Mouse (Mus musculus) Patski (cell line): Measurements from ENCODE around the gene Maml2. TPM values are rescaled to one million over a fixed set of nuclear protein-coding genes. Genes with fewer than 3 reads are reported as not detected.
A peak's percentile ranks its signal among the peaks of the same experiment; 100 is the strongest.

ENCODE experiments used
- ATAC-seq: fragments of 100-300 bp; one replicate; pipeline ENCODE4 v1.8.0; 2021
- CTCF ChIA-PET: fragments of 350-600 bp; sonication (Branson Sonifier 250); formaldehyde crosslinking; loops from one replicate; lab custom pipeline; 2022; ENCODE audit warnings: inconsistent platforms; lab: Charles Lee
- POLR2A ChIA-PET: fragments of 350-600 bp; sonication (Branson Sonifier 250); formaldehyde crosslinking; loops from one replicate; lab custom pipeline; 2022; ENCODE audit warnings: antibody characterized with exemption, inconsistent platforms; lab: Charles Lee
- DNase-seq: peaks from one replicate; pipeline ENCODE4 v3.0.0-alpha.2; 2011; ENCODE audit warnings: low read depth, low spot score
- H3K27me3 ChIP-seq: fragments of 371-371 bp; one replicate; pipeline ENCODE4 v1.5.1; 2021
- CTCF ChIP-seq: fragments of 100-300 bp; IDR thresholded peaks from one replicate; pipeline ENCODE4 v1.5.1; 2021
- in situ Hi-C: fragments of 300-500 bp; cut with MboI; formaldehyde crosslinking; loops from 3 replicates; pipeline ENCODE4 v1.11.1; 2018; ENCODE audit warnings: low pct_unique_long_range_greater_than_20kb, mixed read lengths
- polyA plus RNA-seq: library from polyadenylated mRNA; unstranded; gene quantifications from one replicate; pipeline ENCODE4 v1.2.3, GENCODE M21; 2021

The Maml2 gene
- polyA plus RNA-seq, result 10.5 TPM

DNA sequence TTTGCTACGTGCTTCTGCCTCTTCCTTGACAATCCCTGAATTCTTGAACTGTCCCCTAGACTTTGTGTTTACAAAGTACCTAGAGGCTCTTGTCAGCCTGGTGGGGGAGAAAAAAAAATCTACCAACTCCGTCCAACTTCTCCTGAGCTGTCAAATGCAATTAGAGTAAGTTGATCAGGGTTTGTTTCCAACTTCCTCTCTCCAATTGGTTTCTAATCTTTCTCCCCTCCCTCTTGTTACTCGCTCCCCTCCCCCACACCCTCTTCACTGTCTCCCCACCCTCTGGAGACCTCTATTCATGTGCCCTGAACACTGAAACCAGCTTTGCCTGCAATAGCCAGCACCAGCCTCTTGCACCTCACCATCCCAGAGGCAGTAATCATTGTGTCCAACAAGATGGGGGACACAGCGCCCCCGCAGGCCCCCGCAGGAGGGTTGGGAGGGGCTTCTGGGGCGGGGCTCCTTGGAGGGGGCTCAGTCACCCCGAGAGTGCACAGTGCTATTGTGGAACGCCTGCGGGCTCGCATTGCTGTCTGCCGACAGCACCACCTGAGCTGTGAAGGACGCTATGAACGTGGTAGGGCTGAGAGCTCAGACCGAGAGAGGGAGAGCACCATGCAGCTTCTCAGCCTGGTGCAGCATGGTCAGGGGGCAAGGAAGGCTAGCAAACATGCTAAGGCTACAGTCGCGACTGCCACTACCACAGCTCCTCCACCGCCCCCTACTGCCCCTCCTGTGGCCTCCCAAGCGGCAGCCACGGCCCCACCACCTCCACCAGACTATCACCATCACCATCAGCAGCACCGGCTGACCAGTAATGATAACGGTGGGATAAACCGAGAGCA is at the start of gene Maml2:
Gene Maml2, plus strand, starts transcription at position 290 of the 845 bp plus-strand sequence.
- DNase-seq, result no peak
- CTCF ChIA-PET, result interaction anchor here (0.9 to 2.5 kb wide), 11 partner anchors 13 to 419 kb away, joined by 3 to 16 read pairs (median 5); no protein-coding TSS in a partner anchor
- H3K27me3 ChIP-seq, result no peaks in the 10 kb centered on the region
- in situ Hi-C loops, result no loop called here
- POLR2A ChIA-PET, result interaction anchor here (0.6 to 1.5 kb wide), 4 partner anchors 24 to 949 kb away, joined by 3 to 4 read pairs (median 4); no protein-coding TSS in a partner anchor
- peak; percentile 51 for TF ChIP-seq CTCF
- peak; percentile 17 for ATAC-seq

DNA sequence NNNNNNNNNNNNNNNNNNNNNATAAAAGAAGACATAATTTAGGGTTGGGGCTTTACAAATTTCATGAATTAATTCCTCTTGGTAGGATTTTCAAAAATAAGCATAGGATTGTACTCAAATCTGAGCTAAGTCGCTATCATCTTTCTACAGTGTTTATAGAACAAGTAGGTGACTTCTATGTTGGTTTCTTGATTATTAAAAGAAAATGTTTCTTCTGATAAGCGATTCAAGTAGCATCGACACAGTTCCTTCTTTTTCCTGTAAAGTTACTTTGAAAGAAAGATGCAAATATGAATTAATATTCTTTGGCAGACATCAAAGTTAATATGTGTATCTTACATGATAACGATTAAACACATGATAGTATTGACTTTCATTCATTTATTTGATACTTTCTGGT is 49.7 kb upstream of the Maml2 start:
- H3K27me3 ChIP-seq, result no peaks in the 10 kb centered on the region
- no peak for TF ChIP-seq CTCF
- ATAC-seq (no peak), DNase-seq (no peak)
- in situ Hi-C loops, result no loop called here
- ChIA-PET CTCF (interaction anchor here (1.4 kb wide), 1 partner anchor 17 kb away, joined by 5 read pairs; no protein-coding TSS in a partner anchor), POLR2A (no interaction called here)

DNA sequence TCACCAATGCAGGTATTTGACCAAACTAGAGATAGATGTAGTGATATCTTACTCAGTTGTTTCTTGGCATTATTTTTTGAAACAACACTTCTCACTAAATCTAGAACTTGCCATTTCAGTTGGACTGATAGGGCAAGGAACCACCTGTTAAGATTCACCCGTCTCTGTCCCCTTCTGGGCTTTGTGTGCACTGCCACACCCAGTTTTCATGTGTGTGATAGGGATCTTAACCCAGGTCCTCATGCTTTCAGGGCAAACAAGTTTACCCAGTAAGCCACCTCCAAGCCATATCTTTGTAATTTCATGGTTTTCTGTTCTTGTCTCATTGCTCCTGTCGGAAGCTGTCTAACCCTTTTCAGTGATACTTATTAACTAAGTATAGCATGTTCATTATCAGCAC is 46.5 kb upstream of the Maml2 start:
- no peak for ATAC-seq
- no peaks in the 10 kb centered on the region for H3K27me3 ChIP-seq
- POLR2A ChIA-PET, result no interaction called here
- no peak for DNase-seq
- in situ Hi-C loops, result loop anchor here (5.0 kb wide), 1 partner anchor 36 kb away; no protein-coding TSS in a partner anchor
- no peak for TF ChIP-seq CTCF
- CTCF ChIA-PET, result interaction anchor here (1.4 to 1.7 kb wide), 2 partner anchors 19 to 465 kb away, joined by 3 to 6 read pairs; no protein-coding TSS in a partner anchor

- ChIA-PET POLR2A (no interaction called here), CTCF (no interaction called here)
- no peak for ATAC-seq
- in situ Hi-C loops, result no loop called here
- no peak for TF ChIP-seq CTCF
- DNase-seq, result no peak
- no peaks in the 10 kb centered on the region for H3K27me3 ChIP-seq
Observed at GRCm38 (mm10) chr9:13256726-13257125, 41.0 kb upstream of the Maml2 start.

DNA sequence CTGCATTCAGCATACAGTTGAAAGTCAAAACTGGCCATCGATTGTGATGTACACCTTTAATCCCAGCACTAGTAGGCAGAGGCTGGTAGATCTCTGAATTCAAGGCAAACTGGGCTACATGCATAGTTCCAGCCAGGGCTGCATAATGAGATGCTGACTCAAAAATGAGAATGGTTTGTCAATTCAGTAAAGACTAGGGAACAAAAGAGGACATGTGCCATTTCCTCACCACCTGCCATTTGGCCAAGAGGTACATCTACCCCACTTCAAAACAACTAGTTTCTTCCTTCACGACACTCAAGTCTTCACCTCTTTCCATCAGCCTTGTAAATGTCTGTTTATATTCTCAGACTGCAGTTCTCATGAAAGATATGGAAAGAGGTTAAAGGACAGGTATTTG is 39.6 kb upstream of the Maml2 start:
- ATAC-seq (no peak), DNase-seq (no peak)
- CTCF ChIA-PET, result no interaction called here
- no peak for TF ChIP-seq CTCF
- POLR2A ChIA-PET, result no interaction called here
- no peaks in the 10 kb centered on the region for H3K27me3 ChIP-seq
- in situ Hi-C loops, result no loop called here

DNA sequence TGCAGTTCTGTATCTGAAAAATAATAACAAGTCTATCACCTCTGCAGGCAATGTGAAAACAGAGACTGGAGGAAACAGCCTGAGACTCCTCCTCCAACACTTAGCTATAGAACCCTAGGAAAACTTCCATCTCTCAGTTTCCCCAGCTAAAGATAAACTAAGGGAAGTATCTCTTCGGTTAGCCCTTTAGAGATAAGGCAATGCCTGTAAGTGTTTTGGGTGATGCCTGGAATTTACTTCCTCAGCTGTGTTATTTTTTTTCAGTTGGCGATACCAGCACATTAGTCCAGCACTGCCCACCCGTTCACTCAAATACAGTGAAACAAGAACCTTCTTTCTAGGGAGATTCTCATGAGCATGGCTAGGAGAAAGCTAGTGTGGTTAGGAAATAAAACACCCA is 36.8 kb upstream of the Maml2 start:
- DNase-seq, result no peak
- CTCF ChIA-PET, result no interaction called here
- no peak for ATAC-seq
- in situ Hi-C loops, result no loop called here
- H3K27me3 ChIP-seq, result no peaks in the 10 kb centered on the region
- POLR2A ChIA-PET, result interaction anchor here (0.6 kb wide), 1 partner anchor 489 kb away, joined by 3 read pairs; no protein-coding TSS in a partner anchor
- TF ChIP-seq CTCF, result no peak

DNA sequence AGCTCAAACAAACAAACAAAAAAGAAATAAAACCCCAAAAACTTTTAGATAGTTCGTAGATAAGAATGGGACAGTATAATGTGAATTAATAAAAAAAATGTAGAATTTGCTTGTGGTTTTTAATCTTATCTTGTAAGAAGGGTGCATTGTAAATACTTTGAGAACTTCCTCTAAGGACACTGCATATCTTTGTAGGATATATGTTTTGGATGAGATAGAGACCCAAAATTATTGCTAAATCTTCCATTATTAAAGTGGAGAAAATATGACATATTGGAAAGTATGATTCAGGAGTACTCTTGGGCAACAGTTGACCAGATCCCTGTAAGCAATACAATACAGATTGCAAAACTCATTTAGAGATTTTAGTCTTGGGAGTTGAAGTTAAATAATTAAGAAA is 24.5 kb upstream of the Maml2 start:
- ChIA-PET CTCF (no interaction called here), POLR2A (no interaction called here)
- TF ChIP-seq CTCF, result no peak
- DNase-seq, result no peak
- no peaks in the 10 kb centered on the region for H3K27me3 ChIP-seq
- in situ Hi-C loops, result no loop called here
- no peak for ATAC-seq

DNA sequence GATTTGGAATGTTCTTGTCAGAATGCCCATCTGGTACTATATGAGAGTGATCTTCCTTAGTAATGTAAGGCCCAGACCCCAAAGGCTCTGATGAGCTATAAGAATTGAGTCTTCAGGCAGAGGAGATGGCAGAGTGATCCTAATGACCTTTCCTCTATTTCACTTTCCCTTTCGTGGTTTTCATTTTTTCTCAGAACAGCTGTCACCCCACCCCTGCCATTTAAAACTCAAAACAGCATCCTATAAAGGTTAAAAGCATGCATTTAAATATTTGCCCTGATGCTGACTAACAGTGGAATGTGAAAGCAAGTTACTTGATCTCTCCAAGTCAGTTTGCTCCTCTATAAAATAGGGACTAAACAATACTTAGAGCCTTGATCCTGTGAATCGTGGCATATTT is 10.3 kb upstream of the Maml2 start:
- no peak for DNase-seq
- no peak for ATAC-seq
- ChIA-PET POLR2A (no interaction called here), CTCF (interaction anchor here (0.7 kb wide), 1 partner anchor 981 kb away, joined by 3 read pairs; no protein-coding TSS in a partner anchor)
- no peak for TF ChIP-seq CTCF
- in situ Hi-C loops, result loop anchor here (5.0 kb wide), 1 partner anchor 35 kb away; no protein-coding TSS in a partner anchor
- no peaks in the 10 kb centered on the region for H3K27me3 ChIP-seq

- in situ Hi-C loops, result no loop called here
- CTCF ChIA-PET, result interaction anchor here (0.6 to 2.5 kb wide), 12 partner anchors 14 to 421 kb away, joined by 3 to 16 read pairs (median 5); no protein-coding TSS in a partner anchor
- no peaks in the 10 kb centered on the region for H3K27me3 ChIP-seq
- POLR2A ChIA-PET, result interaction anchor here (0.6 to 1.0 kb wide), 3 partner anchors 165 to 367 kb away, joined by 4 to 6 read pairs (median 6); no protein-coding TSS in a partner anchor
- peak; percentile 92 for TF ChIP-seq CTCF
- no peak for DNase-seq
- peak; percentile 95 for ATAC-seq
Observed at GRCm38 (mm10) chr9:13296274-13297121, 1.3 kb upstream of the Maml2 start.

DNA sequence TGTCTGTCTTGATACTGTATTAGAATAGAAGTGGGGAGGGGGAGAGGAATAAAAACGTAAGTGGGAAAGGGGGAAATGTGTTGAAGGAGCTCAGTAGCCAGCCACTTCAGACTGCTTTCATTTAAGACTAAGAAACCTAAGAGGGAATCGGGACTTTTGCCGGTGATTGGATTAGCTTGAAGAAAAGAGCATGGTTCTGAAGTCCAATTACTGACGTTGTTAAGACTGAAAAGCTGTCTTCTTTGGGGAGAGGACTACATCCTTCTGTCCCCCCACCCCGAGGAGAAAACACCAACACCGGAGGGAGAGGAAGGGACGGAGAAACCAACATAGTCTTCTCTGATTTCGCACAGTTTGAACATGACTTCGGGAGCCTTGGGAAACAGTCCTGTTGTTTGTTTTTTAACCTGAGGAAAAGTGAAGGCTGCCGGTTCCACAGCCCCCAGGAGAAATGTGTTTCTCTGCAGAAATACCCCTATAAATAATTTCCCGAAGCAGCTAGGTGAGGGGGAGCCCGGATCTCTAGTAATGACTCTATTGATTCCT is 562 bp upstream of the Maml2 start:
- H3K27me3 ChIP-seq, result no peaks in the 10 kb centered on the region
- in situ Hi-C loops, result no loop called here
- POLR2A ChIA-PET, result interaction anchor here (0.6 to 1.2 kb wide), 2 partner anchors 188 to 949 kb away, joined by 3 to 4 read pairs; no protein-coding TSS in a partner anchor
- ATAC-seq (no peak), DNase-seq (no peak)
- TF ChIP-seq CTCF, result no peak
- CTCF ChIA-PET, result interaction anchor here (0.6 to 2.5 kb wide), 10 partner anchors 13 to 420 kb away, joined by 3 to 16 read pairs (median 6); no protein-coding TSS in a partner anchor
